Mouse (Mus musculus) CH12.LX (cell line): ENCODE data around the gene Zfp771. TPM values are rescaled to one million over a fixed set of nuclear protein-coding genes. Genes with fewer than 3 reads are reported as not detected.
A peak's percentile ranks its signal among the peaks of the same experiment; 100 is the strongest.

Experiments used
- DNase-seq: peaks from one replicate; pipeline ENCODE4 v3.0.0-alpha.2; 2013; ENCODE audit errors: extremely low read depth
- H3K27ac ChIP-seq: 2 replicates; pipeline ENCODE4 v1.5.1; 2012; ENCODE audit warnings: low read depth, mild to moderate bottlenecking, control low read depth, moderate library complexity; ENCODE audit not compliant: insufficient read depth
- H3K27me3 ChIP-seq: replicated peaks from 2 replicates; pipeline ENCODE3; 2012; ENCODE audit warnings: inconsistent platforms
- H3K36me3 ChIP-seq, 2 experiments: replicated peaks in 1 of 2; 2 replicates each; pipeline versions ENCODE3 to v1.6.1; 2012; ENCODE audit warnings: inconsistent platforms in 1 of 2, low read length in 1 of 2, mild to moderate bottlenecking in 1 of 2, mixed read lengths in 1 of 2, moderate library complexity in 1 of 2; ENCODE audit not compliant: control insufficient read depth in 1 of 2, insufficient read depth in 1 of 2
- H3K4me1 ChIP-seq, 2 experiments: 2 replicates each; pipeline ENCODE4 v1.6.1; 2012; ENCODE audit warnings: inconsistent platforms in 1 of 2, moderate library complexity in 1 of 2; ENCODE audit not compliant: insufficient read depth in 2 of 2, control insufficient read depth in 1 of 2
- H3K4me2 ChIP-seq: 2 replicates; pipeline ENCODE4 v1.6.1; 2012; ENCODE audit warnings: low read depth, mild to moderate bottlenecking, control low read depth; ENCODE audit not compliant: poor library complexity, insufficient read depth, severe bottlenecking
- H3K4me3 ChIP-seq, 3 experiments: fragments of 150-350 bp in 1 of 3; sonication (generic) in 1 of 3; replicated peaks in 1 of 3; 2 replicates each; pipeline versions ENCODE3 to v1.5.1; 2011 to 2012; ENCODE audit warnings: low read depth in 2 of 3, low read length in 2 of 3, mild to moderate bottlenecking in 2 of 3, moderate library complexity in 2 of 3, control low read depth in 1 of 3, improper control_type of control experiment in 1 of 3, inconsistent platforms in 1 of 3, mixed read lengths in 1 of 3; ENCODE audit not compliant: poor library complexity in 1 of 3
- H3K79me2 ChIP-seq: replicated peaks from 2 replicates; pipeline ENCODE4 v1.6.1; 2012; ENCODE audit warnings: mild to moderate bottlenecking, moderate library complexity; ENCODE audit not compliant: control insufficient read depth, poor library complexity, insufficient read depth, severe bottlenecking; ENCODE audit errors: extremely low read depth
- H3K9ac ChIP-seq: 2 replicates; pipeline ENCODE4 v1.6.1; 2012; ENCODE audit warnings: low read depth, mild to moderate bottlenecking, control low read depth, moderate library complexity; ENCODE audit not compliant: insufficient read depth
- H3K9me3 ChIP-seq: replicated peaks from 2 replicates; pipeline ENCODE3; 2012; ENCODE audit warnings: low read length, inconsistent platforms, mixed read lengths
- BHLHE40 ChIP-seq: IDR thresholded peaks from 2 replicates; pipeline ENCODE4 v1.6.1; 2011; ENCODE audit warnings: mild to moderate bottlenecking, low read depth, low read length, improper control_type of control experiment
- CHD1 ChIP-seq: IDR thresholded peaks from 2 replicates; pipeline ENCODE4 v1.6.1; 2012; ENCODE audit warnings: low read depth, low read length, improper control_type of control experiment, inconsistent platforms
- CHD2 ChIP-seq: IDR thresholded peaks from 2 replicates; pipeline ENCODE4 v1.6.1; 2011; ENCODE audit warnings: low read length, improper control_type of control experiment
- CTCF ChIP-seq, 2 experiments: IDR thresholded peaks in 1 of 2; conservative IDR thresholded peaks in 1 of 2; 2 replicates each; pipeline ENCODE4 v1.5.1; 2011 to 2012; ENCODE audit warnings: low read depth in 2 of 2, low read length in 2 of 2, improper control_type of control experiment in 1 of 2, inconsistent platforms in 1 of 2, mild to moderate bottlenecking in 1 of 2, moderate library complexity in 1 of 2
- E2F4 ChIP-seq: IDR thresholded peaks from 2 replicates; pipeline ENCODE4 v1.6.1; 2011; ENCODE audit warnings: low read depth, low read length, improper control_type of control experiment; ENCODE audit not compliant: insufficient replicate concordance
- ETS1 ChIP-seq: conservative IDR thresholded peaks from 2 replicates; pipeline ENCODE4 v1.6.1; 2012; ENCODE audit warnings: low read depth, mild to moderate bottlenecking, inconsistent platforms, low read length, improper control_type of control experiment, moderate library complexity
- IRF4 ChIP-seq: IDR thresholded peaks from 2 replicates; pipeline ENCODE4 v1.6.1; 2014; ENCODE audit warnings: low read depth, mild to moderate bottlenecking, inconsistent platforms, low read length, improper control_type of control experiment
- JUN ChIP-seq: IDR thresholded peaks from 2 replicates; pipeline ENCODE4 v1.6.1; 2011; ENCODE audit warnings: low read depth, mild to moderate bottlenecking, low read length, improper control_type of control experiment, moderate library complexity; ENCODE audit not compliant: insufficient read depth
- JUND ChIP-seq: conservative IDR thresholded peaks from 2 replicates; pipeline ENCODE4 v1.6.1; 2011; ENCODE audit warnings: low read depth, low read length, improper control_type of control experiment
- KAT2A ChIP-seq: IDR thresholded peaks from 2 replicates; pipeline ENCODE4 v1.6.1; 2012; ENCODE audit warnings: low read length, improper control_type of control experiment, inconsistent platforms; ENCODE audit not compliant: insufficient replicate concordance
- MAX ChIP-seq: IDR thresholded peaks from 2 replicates; pipeline ENCODE4 v1.6.1; 2011; ENCODE audit warnings: low read length, improper control_type of control experiment
- MAZ ChIP-seq: IDR thresholded peaks from 2 replicates; pipeline ENCODE4 v1.6.1; 2012; ENCODE audit warnings: low read depth, mild to moderate bottlenecking, inconsistent platforms, low read length, improper control_type of control experiment, moderate library complexity
- MEF2A ChIP-seq: IDR thresholded peaks from 2 replicates; pipeline ENCODE4 v1.6.1; 2014; ENCODE audit warnings: low read depth, mild to moderate bottlenecking, inconsistent platforms, low read length, improper control_type of control experiment, borderline replicate concordance
- MXI1 ChIP-seq: IDR thresholded peaks from 2 replicates; pipeline ENCODE4 v1.6.1; 2011; ENCODE audit warnings: mild to moderate bottlenecking, low read depth, low read length, improper control_type of control experiment
- NELFE ChIP-seq: IDR thresholded peaks from 2 replicates; pipeline ENCODE4 v1.6.1; 2011; ENCODE audit warnings: low read depth, low read length, improper control_type of control experiment
- NRF1 ChIP-seq: IDR thresholded peaks from 2 replicates; pipeline ENCODE4 v1.6.1; 2014; ENCODE audit warnings: low read depth, mild to moderate bottlenecking, inconsistent platforms, low read length, improper control_type of control experiment, moderate library complexity
- PAX5 ChIP-seq: IDR thresholded peaks from 2 replicates; pipeline ENCODE4 v1.6.1; 2012; ENCODE audit warnings: low read length, inconsistent platforms, mixed read lengths
- POLR2A ChIP-seq: IDR thresholded peaks from 2 replicates; pipeline ENCODE4 v1.6.1; 2011; ENCODE audit warnings: low read depth, mild to moderate bottlenecking, improper control_type of control experiment, low read length
- POLR2AphosphoS2 ChIP-seq: IDR thresholded peaks from 2 replicates; pipeline ENCODE4 v1.6.1; 2011; ENCODE audit warnings: low read depth, low read length, improper control_type of control experiment
- RAD21 ChIP-seq: IDR thresholded peaks from 2 replicates; pipeline ENCODE4 v1.6.1; 2011; ENCODE audit warnings: low read depth, mild to moderate bottlenecking, low read length, improper control_type of control experiment, moderate library complexity
- SIN3A ChIP-seq: IDR thresholded peaks from 2 replicates; pipeline ENCODE4 v1.6.1; 2012; ENCODE audit warnings: low read length, improper control_type of control experiment, inconsistent platforms
- TBP ChIP-seq: conservative IDR thresholded peaks from 2 replicates; pipeline ENCODE4 v1.6.1; 2011; ENCODE audit warnings: low read depth, low read length, improper control_type of control experiment
- TCF12 ChIP-seq: IDR thresholded peaks from 2 replicates; pipeline ENCODE4 v1.6.1; 2014; ENCODE audit warnings: low read depth, mild to moderate bottlenecking, inconsistent platforms, low read length, improper control_type of control experiment
- UBTF ChIP-seq: IDR thresholded peaks from 2 replicates; pipeline ENCODE4 v1.6.1; 2012; ENCODE audit warnings: low read depth, mild to moderate bottlenecking, inconsistent platforms, low read length, improper control_type of control experiment, moderate library complexity
- USF1 ChIP-seq: IDR thresholded peaks from 2 replicates; pipeline ENCODE4 v1.6.1; 2014; ENCODE audit warnings: low read depth, mild to moderate bottlenecking, inconsistent platforms, low read length, improper control_type of control experiment
- USF2 ChIP-seq: conservative IDR thresholded peaks from 2 replicates; pipeline ENCODE4 v1.6.1; 2011; ENCODE audit warnings: low read depth, low read length, improper control_type of control experiment
- ZC3H11A ChIP-seq: IDR thresholded peaks from 2 replicates; pipeline ENCODE4 v1.6.1; 2012; ENCODE audit warnings: low read depth, mild to moderate bottlenecking, inconsistent platforms, low read length, improper control_type of control experiment
- ZKSCAN1 ChIP-seq: IDR thresholded peaks from 2 replicates; pipeline ENCODE4 v1.6.1; 2012; ENCODE audit warnings: low read depth, inconsistent platforms, low read length, improper control_type of control experiment, borderline replicate concordance
- ZMIZ1 ChIP-seq: IDR thresholded peaks from 2 replicates; pipeline ENCODE4 v1.6.1; 2012; ENCODE audit warnings: low read depth, mild to moderate bottlenecking, inconsistent platforms, low read length, improper control_type of control experiment
- ZNF384 ChIP-seq: IDR thresholded peaks from 2 replicates; pipeline ENCODE4 v1.6.1; 2012; ENCODE audit warnings: low read depth, low read length, improper control_type of control experiment, inconsistent platforms
- dilution Hi-C: fragments of 300-500 bp; cut with MboI; formaldehyde crosslinking; loops from 2 replicates; pipeline ENCODE4 v1.14.3; 2020; ENCODE audit warnings: low sequenced_read_pairs; ENCODE audit not compliant: extremely low pct_unique_long_range_greater_than_20kb, extremely low pct_ligation_motif_present
- in situ Hi-C: fragments of 300-500 bp; cut with MboI; formaldehyde crosslinking; loops from 3 replicates; pipeline ENCODE4 v1.14.3; 2019; ENCODE audit warnings: low sequenced_read_pairs, low pct_ligation_motif_present, low pct_unique_long_range_greater_than_20kb, mixed read lengths
- polyA plus RNA-seq: library from polyadenylated mRNA; unstranded; fragments of >175 nt; gene quantifications from 2 replicates; pipeline ENCODE4 v1.2.1, GENCODE M21; 2012; ENCODE audit warnings: low read depth; ENCODE audit not compliant: insufficient read length
- total RNA-seq, 2 experiments: library from RNA; depleted of rRNA; stranded (reverse); fragments of 300-350 nt in 1 of 2; fragments of >200 nt in 1 of 2; gene quantifications; 2 replicates each; pipeline ENCODE4 v1.2.3; 2012 to 2014

Zfp771 gene
- total and polyA plus RNA-seq, 3 experiments, result 26.5 to 35.5 (median 27.0) TPM

DNA sequence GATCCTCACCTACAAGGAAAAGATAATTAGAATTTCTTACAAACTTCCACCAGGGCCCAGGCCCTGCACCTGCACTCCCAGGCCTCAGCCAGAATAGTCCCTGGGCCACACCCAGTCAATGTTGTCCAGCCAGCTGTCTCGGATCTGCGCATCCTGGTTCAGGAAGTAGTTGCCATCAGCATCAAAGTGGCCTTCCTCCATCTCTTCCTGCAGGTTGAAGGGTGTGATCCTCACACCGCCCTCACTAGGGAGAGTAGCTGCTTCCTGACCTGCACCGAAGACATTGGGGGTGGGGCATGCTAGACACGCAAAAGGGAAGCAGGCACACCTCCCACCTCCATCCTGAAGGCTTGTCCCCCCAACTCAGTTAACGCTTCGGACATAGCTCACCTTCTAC is 49.4 kb upstream of the Zfp771 start:
- Histone ChIP-seq H3K9me3 (no peaks in the 10 kb centered on the region), H3K36me3 (peaks cover 60 to 80% of the 10 kb centered on the region in 2 experiments), H3K79me2 (peaks cover 36% of the 10 kb centered on the region), H3K27ac (peak overlapping the region; percentile 86), H3K4me2 (peak overlapping the region; percentile 74), H3K9ac (peak overlapping the region; percentile 95), H3K4me3 (peak overlapping the region; percentile 68 to 79 (median 78)), H3K4me1 (peaks cover 17 to 57% of the 10 kb centered on the region in 2 experiments), H3K27me3 (no peaks in the 10 kb centered on the region)
- in situ Hi-C loops (no loop called here), dilution Hi-C loops (no loop called here)
- no peak for TF ChIP-seq CHD1
- 0 out of 2 replicates have a peak, but pooled peaks have one; percentile 20 for TF ChIP-seq SIN3A
- no peak for TF ChIP-seq KAT2A
- no peak for TF ChIP-seq ETS1
- TF ChIP-seq POLR2AphosphoS2, result no peak
- TF ChIP-seq CHD2, result peak; percentile 29; the same call in 1 of the 2 replicates
- DNase-seq, result no peak

DNA sequence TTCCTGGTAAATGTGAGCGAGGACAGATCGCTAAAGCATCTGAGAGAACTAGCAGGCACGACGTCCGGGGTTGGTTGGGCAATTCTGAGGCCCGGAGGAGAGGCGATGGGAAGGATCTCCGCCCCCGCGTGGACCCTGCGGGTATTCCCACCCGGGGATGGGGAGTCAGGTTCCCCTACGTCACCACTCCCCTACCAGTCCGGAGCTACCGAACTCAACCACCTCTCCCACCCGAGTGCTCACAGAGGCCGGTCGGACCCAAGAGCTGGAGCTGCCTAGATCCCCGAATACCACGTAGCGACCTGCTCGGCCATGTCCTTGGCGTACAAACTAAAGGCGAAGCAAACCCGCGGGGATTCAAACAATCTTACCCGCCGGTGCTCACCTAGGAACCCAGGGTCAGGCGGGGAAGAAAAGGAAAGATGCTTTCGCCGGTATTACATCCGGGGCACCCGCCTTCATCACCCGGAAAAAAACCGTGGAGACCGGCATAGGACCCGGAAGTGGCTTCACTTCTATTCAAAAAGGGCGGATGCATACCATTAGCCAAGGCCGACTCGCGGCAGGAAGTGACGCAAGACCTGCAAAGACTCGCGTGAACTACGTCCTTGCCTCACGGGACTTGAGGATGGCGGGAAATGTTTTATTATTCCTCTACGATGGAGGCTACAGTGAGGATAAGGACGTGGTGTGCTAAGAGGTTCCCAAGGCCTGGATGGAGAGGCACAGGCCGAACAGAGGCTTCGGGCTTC is 48.4 kb upstream of the Zfp771 start, which contains the start of gene Cd2bp2:
TSS of gene Cd2bp2 (minus strand) at position 507 of the 752 bp plus-strand sequence.
- in situ Hi-C loops (no loop called here), dilution Hi-C loops (no loop called here)
- no peaks in the 10 kb centered on the region for H3K9me3 ChIP-seq
- peak within 1 kb of the TSS; percentile 94 for H3K4me2 ChIP-seq
- H3K27me3 ChIP-seq, result no peaks in the 10 kb centered on the region
- H3K4me3 ChIP-seq, result peak within 1 kb of the TSS; percentile 68 to 79 (median 78)
- peak within 1 kb of the TSS; percentile 99 for H3K9ac ChIP-seq
- H3K4me1 ChIP-seq, result peaks cover 7 to 46% of the 10 kb centered on the region in 2 experiments; a peak in 3 of 4 replicates
- H3K36me3 ChIP-seq, result peaks cover 69 to 80% of the 10 kb centered on the region in 2 experiments
- DNase-seq, result peak; percentile 99
- peak within 1 kb of the TSS; percentile 86 for H3K27ac ChIP-seq
- peaks cover 27% of the 10 kb centered on the region for H3K79me2 ChIP-seq
- TF ChIP-seq MAX (peak; percentile 94), MAZ (peak; percentile 34; the same call in 1 of the 2 replicates), JUND (peak; percentile 43), CHD2 (peak; percentile 99), RAD21 (peak; percentile 34), IRF4 (no peak; the same call in 1 of the 2 replicates), SIN3A (peak; percentile 89), BHLHE40 (peak; percentile 96), JUN (no peak), MEF2A (0 out of 2 replicates have a peak, but pooled peaks have one; percentile 57), MXI1 (peak; percentile 84), CHD1 (no peak), TBP (peak; percentile 89), USF1 (no peak), ZC3H11A (no peak), USF2 (peak; percentile 36; the same call in 1 of the 2 replicates), NELFE (peak; percentile 95), ETS1 (peak; percentile 35; the same call in 1 of the 2 replicates), UBTF (peak; percentile 67; the same call in 1 of the 2 replicates), TCF12 (peak; percentile 90), E2F4 (peak; percentile 100), KAT2A (peak; percentile 97), ZNF384 (no peak), ZMIZ1 (peak; percentile 87), POLR2AphosphoS2 (peak; percentile 96), NRF1 (no peak), PAX5 (no peak), POLR2A (peak; percentile 91), CTCF (conservative IDR thresholded peaks at IDR 0.05 in 1 of 2, IDR thresholded peaks at IDR 0.05 in 1 of 2; ENCODE audit: low read depth in 2 of 2, low read length in 2 of 2) (peak in 1 of 2 experiments; percentile 60; a peak in 2 of 4 replicates), ZKSCAN1 (no peak)
